Mouse (Mus musculus): ENCODE measurements at regions not wholly inside any gene's neighbourhood (a gene's known extent, or its start where the extent isn't known, plus 50 kb on each side); places are given as distances from the start of the nearest gene placed in this dataset.
A peak's percentile ranks its signal among the peaks of the same experiment; 100 is the strongest.

GRCm38 (mm10) chr2:45485477-45485876 is 368.3 kb upstream of the Zeb2 start:
- no peak for DNase-seq (ENCODE audit: low spot score)

GRCm38 (mm10) chr2:45480671-45481070 is 363.5 kb upstream of the Zeb2 start:
- no peak for DNase-seq (ENCODE audit: low spot score)

GRCm38 (mm10) chr2:45475996-45476395 is 358.8 kb upstream of the Zeb2 start:
- DNase-seq (ENCODE audit: low spot score): no peak

GRCm38 (mm10) chr2:45464306-45464705 is 347.1 kb upstream of the Zeb2 start:
- DNase-seq (ENCODE audit: low spot score): no peak

DNA sequence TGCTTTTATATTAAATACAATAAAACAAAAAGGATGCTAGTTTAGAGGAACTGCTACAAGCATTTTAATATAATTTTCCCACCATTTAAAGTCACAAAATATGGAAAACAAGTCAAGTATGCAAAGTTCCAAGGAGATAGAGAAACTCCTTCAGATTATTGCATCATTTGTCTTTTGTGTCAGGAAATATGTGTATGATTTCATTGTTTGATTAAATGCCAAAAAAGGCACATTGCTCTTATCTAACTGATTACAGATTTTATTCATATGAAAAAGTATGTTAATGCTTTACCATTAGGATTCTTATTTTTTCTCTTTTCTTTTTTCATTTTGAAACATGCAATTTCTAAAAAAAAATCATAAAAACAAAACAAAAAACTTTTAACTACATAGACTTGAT is 342.2 kb upstream of the Zeb2 start:
- no peak for DNase-seq (ENCODE audit: low spot score)

DNA sequence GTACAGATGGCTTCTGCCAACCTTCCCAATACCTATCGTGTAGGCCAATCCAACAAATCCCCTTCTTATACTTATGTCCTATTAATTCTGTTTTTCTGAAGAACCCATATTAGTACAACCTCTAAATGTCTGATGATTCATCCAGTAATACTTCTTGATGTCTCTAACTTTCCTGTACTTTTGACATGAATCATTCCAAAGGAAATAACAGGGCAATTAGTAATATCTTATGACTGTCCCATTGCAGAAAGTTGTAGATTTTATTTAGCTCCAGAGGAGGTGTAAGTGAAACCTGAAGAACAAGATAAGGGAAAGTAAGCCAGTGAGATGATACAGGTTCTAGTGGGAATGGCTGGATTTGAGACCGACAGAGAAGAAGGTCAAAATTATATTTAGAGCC is 337.6 kb upstream of the Zeb2 start:
- DNase-seq (ENCODE audit: low spot score): no peak

- no peak for DNase-seq (ENCODE audit: low spot score)
Observed at GRCm38 (mm10) chr2:45439146-45439545, 322.0 kb upstream of the Zeb2 start.

DNA sequence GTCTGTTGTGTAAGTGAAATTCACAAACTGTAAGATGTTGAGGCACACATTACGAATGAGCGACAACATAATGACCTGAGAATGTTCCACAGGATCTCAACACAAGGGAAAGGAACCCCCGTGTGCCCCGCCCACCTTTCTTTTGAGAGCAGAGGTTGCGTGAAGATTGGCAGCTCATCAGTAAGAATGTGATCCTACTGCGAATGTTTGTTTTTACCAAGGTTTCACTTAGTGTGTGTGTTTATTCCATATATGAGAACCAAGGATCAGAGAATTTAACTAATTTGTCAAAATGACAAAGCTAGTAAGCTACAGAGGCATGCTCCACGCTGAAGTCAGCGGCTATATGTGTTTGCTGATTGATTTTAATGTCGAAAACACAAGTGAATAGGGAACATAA is 321.5 kb upstream of the Zeb2 start:
- DNase-seq (ENCODE audit: low spot score): no peak

DNA sequence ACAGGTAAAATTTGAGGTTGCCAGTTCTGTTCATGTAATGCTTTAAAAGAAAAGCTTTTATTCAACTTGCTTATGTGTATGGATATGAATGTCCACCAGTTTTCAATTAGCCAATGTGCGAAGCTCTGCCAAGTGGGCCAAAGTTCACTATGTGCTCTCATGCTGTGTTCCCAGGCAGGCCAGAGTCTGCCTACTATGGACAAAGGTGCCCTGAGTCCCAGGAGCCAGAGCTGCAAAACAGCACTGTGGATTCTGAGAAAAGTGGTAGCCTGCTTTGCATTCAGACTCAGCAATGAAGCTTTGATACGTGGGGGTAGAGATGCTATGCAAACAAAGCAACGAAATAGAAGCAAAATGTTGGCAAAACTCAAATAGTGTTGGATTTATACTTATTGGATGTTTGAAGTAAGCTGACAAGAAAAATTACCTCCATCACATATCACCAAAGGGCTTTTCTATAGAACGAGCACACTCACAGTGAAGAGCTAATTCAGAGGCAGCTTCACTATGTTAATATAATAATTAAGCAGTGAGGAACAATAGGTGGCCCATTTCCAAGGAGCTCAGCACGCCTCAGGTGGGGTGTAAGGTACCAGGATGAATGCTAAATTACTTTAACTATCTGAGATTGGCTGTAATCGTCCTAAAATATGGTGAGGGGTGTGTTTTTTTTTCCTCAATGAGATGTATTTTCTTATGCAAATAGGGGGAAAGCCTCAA is 318.2 kb upstream of the Zeb2 start:
- no peak for DNase-seq (ENCODE audit: low spot score)

DNA sequence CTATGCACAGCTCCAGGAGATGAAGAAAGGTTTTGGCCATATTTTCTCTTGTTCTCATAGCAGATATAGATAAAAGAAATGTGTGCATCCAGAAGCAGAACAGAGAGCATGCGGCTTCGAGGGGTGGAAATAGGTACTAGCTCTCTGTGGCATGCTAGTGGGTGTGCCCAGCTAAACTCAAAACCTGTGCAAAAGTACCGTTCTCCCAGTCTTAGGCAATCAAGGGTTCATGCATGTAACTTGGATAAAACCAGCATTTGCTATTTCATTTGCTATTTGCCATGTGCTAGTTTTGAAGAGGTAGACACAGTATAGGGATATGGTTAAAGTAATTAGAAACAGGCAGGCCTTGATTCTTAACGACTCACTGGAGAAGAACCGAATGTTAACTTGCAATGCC is 317.6 kb upstream of the Zeb2 start:
- DNase-seq (ENCODE audit: low spot score): no peak

- DNase-seq (ENCODE audit: low spot score): no peak
Observed at GRCm38 (mm10) chr2:45434169-45434568, 317.0 kb upstream of the Zeb2 start.

DNA sequence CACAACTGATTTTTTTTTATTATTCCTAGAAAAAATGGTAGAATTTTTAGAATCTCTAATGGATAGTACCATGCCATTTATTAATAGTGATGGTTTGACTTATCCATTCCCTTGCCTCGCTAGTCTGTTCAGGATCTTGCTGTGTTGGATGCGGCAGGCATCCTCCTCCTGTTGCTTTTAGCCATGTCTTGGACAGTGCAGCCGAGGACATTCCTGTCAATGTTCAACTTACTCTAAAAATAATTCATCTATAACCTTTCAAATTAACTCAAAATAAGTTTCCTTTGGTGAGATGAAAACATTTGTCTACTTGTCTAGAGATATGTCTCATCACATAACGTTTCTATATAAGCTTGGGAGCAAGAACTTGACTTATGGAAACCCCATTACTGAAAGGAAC is 314.2 kb upstream of the Zeb2 start:
- DNase-seq (ENCODE audit: low spot score): no peak

DNA sequence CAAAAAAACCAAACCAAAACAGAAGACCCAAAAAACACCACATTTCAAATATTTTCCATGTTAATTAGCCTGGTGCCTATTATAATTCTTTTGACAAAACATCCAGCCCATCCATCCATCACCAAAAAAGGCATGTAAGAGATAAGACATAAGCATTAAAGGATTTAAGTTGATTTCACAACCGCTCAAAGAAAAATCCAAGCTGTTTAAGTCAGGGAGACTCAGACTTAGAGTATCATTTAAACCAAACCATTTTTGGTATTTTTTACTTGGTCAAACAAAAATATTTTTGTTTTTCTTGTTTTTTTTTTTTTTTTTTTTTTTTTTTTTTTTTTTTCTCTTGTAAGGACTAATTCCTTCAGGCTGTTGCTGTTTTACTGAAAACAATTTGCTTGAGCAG is 304.6 kb upstream of the Zeb2 start:
- no peak for DNase-seq (ENCODE audit: low spot score)

- DNase-seq (ENCODE audit: low spot score): peak; percentile 34
Observed at GRCm38 (mm10) chr2:45408136-45408535, 290.9 kb upstream of the Zeb2 start.

GRCm38 (mm10) chr2:45389902-45390492 is 272.8 kb upstream of the Zeb2 start:
- no peak for DNase-seq (ENCODE audit: low spot score)

- no peak for DNase-seq (ENCODE audit: low spot score)
Observed at GRCm38 (mm10) chr2:45371268-45371667, 254.1 kb upstream of the Zeb2 start.

- no peak for DNase-seq (ENCODE audit: low spot score)
Observed at GRCm38 (mm10) chr2:45370615-45370968, 253.4 kb upstream of the Zeb2 start.

GRCm38 (mm10) chr2:45369914-45370614 is 252.9 kb upstream of the Zeb2 start:
- no peak for DNase-seq (ENCODE audit: low spot score)

DNA sequence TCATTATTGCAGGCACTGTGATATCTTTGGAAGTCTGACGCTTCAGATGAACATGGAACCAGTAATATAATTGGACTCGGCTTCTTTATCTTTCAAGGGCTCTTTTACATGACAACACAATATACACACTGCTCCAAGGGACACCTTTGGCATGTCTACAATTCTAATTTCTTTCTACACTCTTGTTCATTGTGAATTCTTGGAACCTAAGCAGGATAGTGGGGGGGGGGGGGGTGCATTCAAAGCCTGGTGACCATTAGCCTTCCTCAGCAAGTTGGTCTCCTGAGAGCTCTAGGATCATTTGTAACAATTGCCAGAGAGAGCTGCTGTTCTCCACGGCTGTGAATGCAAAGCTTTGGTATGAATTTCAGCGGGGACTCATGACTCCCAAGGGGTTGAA is 252.2 kb upstream of the Zeb2 start:
- DNase-seq (ENCODE audit: low spot score): no peak

DNA sequence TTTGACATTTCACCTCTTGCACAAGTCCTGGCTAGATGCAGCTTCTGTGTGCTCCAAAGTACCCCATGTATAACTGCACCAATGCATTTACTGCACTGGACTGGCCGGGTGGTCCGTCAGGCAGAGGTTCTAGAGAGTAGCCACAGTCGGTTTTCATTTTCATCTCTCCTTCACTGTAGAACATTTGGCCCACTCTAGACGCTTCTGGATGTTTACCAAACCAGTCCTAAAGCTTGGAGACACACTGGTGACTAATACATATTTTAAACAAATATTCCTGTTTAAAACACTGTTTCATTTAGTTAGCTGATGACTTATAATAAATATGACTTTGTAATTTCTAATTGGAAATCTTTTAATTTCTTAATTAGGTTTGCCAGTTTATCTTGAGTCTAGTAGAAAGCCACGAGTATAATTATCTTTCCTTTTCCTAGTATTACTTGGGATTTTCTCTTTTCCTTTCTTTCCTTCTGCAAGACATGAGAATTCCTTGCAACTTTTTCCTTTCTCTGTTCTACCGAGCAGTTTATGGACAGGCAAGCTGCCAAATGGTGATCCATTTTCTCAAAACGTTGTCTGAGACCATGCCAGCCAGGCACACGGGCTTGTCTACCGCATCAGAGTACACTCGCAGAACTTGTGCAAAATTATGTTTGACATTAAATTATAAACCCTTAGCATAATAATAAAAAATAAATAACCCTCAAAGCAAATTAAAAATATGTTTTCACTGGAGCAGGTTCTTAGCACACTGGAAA is 250.4 kb upstream of the Zeb2 start:
- DNase-seq (ENCODE audit: low spot score): no peak

GRCm38 (mm10) chr2:45357266-45357665 is 240.1 kb upstream of the Zeb2 start:
- peak; percentile 45 for DNase-seq (ENCODE audit: low spot score)

DNA sequence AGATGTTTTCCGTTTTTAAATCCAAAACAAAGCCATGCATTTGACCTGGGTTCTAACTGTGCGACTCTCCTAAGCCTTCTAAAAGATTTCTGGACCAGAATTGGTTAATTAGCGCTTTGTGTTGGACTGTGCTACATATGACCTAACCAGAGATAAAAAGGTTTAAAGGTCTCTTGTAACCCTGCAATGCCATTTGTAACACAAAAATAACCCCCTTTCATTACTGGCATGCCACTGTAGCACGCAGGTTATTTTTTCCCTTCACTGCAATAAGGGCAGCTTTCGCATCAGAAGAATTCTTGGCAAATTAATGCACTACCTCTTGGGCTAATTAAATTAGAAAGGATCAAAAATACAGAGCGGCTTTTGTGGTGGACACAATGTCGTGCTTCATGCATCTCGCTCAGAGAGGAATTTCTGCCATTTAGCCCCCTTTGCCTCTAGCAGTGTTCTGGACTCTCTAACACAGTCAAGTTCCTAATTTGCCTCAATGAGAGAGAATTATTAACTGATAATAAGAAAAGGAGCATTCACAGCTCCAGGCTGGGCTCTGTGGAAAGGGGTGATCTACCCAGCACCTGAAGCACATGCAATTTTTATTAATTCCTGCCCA is 239.5 kb upstream of the Zeb2 start:
- DNase-seq (ENCODE audit: low spot score): no peak
